Mouse (Mus musculus): ENCODE results near the gene Agtpbp1.
A peak's percentile ranks its signal among the peaks of the same experiment; 100 is the strongest.
"Not testable (repeated sequence)": the region's sequence is repeated elsewhere in the genome, so short reads cannot be mapped to it uniquely, and the experiment has no call there.

Gene Agtpbp1

GRCm38 (mm10) chr13:59584947-59585647, at the start of gene Agtpbp1, which contains the start of gene Naa35:
Gene Agtpbp1 (minus strand): TSS chr13:59585227.
Gene Naa35 (plus strand): TSS chr13:59585259.
- peak; percentile 99 for DNase-seq

GRCm38 (mm10) chr13:59634637-59635036, 49.6 kb upstream of the Agtpbp1 start:
- no peak for DNase-seq

- no peak for DNase-seq
Measured at GRCm38 (mm10) chr13:59626739-59627138, 41.7 kb upstream of the Agtpbp1 start.

GRCm38 (mm10) chr13:59624903-59625302, 39.9 kb upstream of the Agtpbp1 start:
- DNase-seq: peak; percentile 82

GRCm38 (mm10) chr13:59624389-59624788, 39.4 kb upstream of the Agtpbp1 start:
- DNase-seq: no peak

- no peak for DNase-seq
Measured at GRCm38 (mm10) chr13:59621643-59622489, 36.8 kb upstream of the Agtpbp1 start.

GRCm38 (mm10) chr13:59618463-59618862, 33.4 kb upstream of the Agtpbp1 start:
- DNase-seq: no peak

GRCm38 (mm10) chr13:59615554-59615953, 30.5 kb upstream of the Agtpbp1 start:
- no peak for DNase-seq

- no peak for DNase-seq
Measured at GRCm38 (mm10) chr13:59615152-59615551, 30.1 kb upstream of the Agtpbp1 start.

- no peak for DNase-seq
Measured at GRCm38 (mm10) chr13:59613868-59614267, 28.8 kb upstream of the Agtpbp1 start.

- DNase-seq: no peak
Measured at GRCm38 (mm10) chr13:59610437-59610836, 25.4 kb upstream of the Agtpbp1 start.

GRCm38 (mm10) chr13:59609885-59610284, 24.9 kb upstream of the Agtpbp1 start:
- no peak for DNase-seq

GRCm38 (mm10) chr13:59605221-59605922, 20.3 kb upstream of the Agtpbp1 start:
- DNase-seq: no peak

- DNase-seq: no peak
Measured at GRCm38 (mm10) chr13:59604511-59604910, 19.5 kb upstream of the Agtpbp1 start.

GRCm38 (mm10) chr13:59603096-59603495, 18.1 kb upstream of the Agtpbp1 start:
- DNase-seq: no peak

GRCm38 (mm10) chr13:59592630-59593029, 7.6 kb upstream of the Agtpbp1 start:
- DNase-seq: no peak

- not testable (repeated sequence) for DNase-seq
Measured at GRCm38 (mm10) chr13:59592058-59592457, 7.0 kb upstream of the Agtpbp1 start.

GRCm38 (mm10) chr13:59590691-59591090, 5.7 kb upstream of the Agtpbp1 start:
- no peak for DNase-seq

- DNase-seq: no peak
Measured at GRCm38 (mm10) chr13:59589672-59590071, 4.6 kb upstream of the Agtpbp1 start.

GRCm38 (mm10) chr13:59587201-59587600, 2.2 kb upstream of the Agtpbp1 start:
- DNase-seq: no peak

GRCm38 (mm10) chr13:59585648-59586005, 600 bp upstream of the Agtpbp1 start:
- DNase-seq: peak; percentile 23

- DNase-seq: peak; percentile 23
Measured at GRCm38 (mm10) chr13:59584481-59584880, 546 bp downstream of the Agtpbp1 start.

GRCm38 (mm10) chr13:59580954-59581353, 4.1 kb downstream of the Agtpbp1 start:
- no peak for DNase-seq
